Mouse (Mus musculus) lung, adult 18-20 months (tissue): Measurements from ENCODE around the gene Met.

Source experiments
- DNase-seq, 2 experiments: peaks; one replicate each; pipeline ENCODE4 v3.0.0; 2022; ENCODE audit warnings: mixed read lengths in 2 of 2

Met gene

DNA sequence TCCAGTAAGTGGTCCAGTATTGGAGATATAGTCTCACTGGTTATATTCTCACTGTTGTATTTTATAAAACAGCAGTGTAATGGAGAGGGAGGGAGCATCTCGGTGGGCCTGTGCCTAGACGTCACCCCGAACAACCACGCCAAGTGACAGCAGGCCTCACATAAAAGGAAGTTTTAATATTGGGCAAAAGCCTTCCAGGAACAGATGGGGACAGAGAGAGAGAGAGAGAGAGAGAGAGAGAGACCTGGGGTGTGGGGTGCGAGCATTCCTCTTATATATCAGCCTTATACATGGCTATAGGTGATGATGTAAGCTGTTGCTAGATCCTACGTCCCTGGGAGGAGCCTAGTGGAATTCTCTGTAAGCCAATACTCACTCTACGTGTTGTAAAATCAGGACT is 90.7 kb downstream of the Met start:
- DNase-seq, result no peak

DNA sequence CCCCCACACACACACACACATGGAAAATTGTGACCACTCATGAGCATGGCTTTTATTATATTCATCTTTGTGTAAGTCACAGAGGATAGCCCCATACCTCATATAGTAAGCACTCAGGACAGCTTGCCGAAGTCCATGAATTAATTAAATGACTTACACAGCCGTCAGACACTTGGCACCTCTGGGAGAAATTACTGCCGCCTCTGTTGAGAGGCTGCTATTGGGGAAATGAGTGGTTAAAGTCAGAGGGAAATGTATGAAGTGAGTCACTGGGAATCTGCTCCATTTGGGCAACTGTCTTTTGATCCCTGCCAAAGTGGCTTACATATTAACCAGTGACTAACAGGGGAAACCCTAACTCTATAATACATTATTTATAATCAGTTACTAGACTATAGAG is 91.2 kb downstream of the Met start:
- DNase-seq, result no peak

DNA sequence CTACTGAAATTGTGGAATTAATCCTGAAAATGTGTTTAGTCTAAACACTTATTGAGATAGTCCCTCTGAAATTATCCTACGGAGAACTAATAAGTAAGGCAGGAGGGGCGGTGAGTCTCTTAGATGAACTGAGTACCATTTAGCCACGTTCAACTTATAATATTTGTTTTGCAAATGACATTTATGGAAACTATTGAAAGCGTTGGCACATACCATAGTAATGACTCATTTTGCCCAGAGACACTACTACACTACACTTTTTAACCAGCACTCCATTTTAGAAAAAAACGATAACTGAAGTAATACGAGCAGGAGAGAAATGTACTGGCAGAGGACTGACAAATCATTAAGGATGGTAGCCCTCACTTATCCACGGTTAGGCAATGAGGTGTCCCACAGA is 92.1 kb downstream of the Met start:
- no peak for DNase-seq

DNA sequence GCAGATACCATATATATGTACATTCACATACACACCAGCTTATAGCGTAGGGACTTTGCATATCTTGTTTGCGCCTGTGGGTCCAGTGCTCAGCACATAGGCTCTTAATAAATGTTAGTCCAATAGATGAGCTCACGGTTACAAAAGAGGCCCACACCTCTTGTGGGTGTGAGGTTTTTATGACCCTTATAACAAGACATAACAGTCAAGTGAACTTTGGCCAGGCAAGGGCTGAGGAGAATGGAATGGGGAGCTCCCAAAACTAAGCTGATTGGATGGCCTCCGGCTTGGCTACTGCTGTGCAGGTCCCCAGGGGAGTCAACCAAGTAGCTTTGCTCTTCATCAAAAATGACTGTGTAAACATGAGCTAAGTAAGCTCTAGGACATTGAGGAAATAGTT is 96.1 kb downstream of the Met start:
- DNase-seq, result peak in 1 of 2 experiments; percentile 17

DNA sequence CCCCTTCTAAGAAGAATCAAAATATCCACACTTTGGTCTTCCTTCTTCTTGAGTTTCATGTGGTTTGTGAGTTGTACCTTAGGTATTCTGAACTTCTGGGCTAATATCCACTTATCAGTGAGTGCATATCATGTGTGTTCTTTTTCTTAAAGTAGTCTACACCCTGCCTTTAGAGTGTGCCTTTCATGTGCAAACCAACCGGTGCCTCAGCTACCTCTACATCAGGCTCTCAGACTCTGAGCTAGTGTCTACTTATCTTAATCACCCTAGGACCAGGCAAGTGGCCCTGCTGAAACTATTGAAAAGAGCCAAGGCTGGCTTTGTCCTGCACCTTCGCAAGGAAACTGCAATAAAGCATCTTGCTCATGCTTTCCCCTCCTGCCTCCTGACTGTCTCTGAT is 97.7 kb downstream of the Met start:
- DNase-seq, result no peak

DNA sequence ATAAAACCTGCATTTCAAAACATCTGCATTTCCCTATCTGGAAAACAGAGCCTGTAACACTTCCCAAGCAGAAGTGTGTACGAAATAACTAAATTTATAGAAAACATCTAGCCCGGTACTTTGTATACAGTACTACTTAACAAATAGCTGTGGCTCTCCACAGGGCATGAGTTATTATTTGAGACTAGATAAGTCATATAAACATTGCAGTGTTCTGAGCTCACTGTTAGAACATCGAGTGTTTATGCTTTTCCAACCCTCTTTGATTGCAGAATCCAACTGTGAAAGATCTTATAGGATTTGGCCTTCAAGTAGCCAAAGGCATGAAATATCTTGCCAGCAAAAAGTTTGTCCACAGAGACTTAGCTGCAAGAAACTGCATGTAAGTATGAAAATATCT is 98.3 kb downstream of the Met start:
- no peak for DNase-seq

DNA sequence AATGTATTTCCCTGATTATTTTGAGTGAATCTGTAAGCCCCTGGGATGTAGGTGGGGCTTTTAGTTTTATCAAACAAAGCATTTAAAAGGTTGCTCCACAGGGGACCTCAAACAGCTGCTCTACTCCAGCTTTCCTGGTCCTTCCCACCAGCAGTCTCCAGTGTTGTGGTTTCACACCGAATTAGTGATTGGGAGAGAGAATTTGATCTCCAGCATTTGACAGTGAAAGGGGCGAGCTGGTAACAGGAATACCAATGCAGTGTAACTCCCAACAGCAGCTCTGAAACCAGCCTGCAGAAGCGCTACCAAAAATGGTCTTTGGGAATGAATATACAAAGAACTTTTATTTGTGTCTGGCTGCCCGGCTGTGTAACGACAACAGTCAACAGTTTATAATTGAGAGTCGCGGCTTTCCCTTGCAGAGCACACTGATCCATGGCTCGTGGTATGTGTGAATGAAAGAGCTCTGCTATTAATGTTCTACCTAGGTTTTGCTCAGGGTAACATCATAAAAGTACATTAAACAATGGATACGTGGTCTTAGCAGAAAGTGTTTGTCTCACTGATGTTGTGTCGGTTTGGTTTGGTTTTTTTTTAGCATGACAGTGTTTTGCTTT is 99.0 kb downstream of the Met start:
- DNase-seq, result no peak

DNA sequence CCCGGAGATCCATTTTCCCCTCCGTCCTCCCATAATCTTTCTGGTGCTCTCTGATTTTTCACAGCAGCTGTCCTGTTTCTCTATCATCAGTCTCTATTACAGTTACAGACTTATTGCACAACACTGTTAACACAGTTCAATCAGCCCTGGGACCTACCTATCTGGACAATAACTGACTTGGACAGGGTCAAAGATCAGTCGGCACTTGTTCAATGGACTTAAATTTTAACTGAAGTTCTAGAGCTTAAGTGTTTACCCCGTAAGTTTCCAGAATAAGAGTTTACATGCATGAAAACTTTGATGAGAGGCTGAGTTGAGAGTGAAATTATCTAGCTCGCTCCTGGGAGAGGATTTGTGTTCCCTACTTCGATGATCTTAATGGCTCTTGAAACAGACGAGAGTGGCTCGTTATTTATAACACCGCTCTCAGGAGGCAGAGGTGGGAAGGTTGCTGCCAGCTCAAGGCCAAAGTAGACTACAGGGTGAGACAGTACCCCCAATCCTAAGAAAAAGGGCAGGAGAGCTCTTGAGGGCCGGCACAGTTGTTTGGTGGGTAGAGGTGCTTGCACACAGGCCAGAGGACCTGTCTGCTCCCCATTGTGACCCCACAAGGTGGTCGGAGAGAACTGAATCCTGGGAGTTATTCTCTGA is 105.2 kb downstream of the Met start:
- peak in 1 of 2 experiments; percentile 28 for DNase-seq

DNA sequence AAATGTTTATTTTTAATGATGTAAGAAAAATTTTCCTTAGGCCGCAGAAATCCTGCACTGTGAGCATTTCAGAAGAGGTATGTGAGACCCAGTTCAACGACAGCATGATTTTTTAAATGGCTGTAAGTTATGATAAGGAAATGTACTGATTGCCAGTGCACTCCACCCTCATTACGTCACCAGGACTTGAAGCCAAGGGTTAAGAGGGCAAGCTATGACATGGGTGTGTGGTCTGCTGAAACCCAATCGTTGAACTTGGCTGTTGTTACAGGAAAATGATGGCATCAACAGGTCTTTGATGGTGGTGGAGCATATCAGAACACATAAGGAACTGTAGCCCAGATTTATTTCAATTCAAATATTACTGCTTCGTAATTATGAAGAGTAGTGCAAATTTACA is 109.6 kb downstream of the Met start:
- DNase-seq, result peak in 1 of 2 experiments; percentile 23

DNA sequence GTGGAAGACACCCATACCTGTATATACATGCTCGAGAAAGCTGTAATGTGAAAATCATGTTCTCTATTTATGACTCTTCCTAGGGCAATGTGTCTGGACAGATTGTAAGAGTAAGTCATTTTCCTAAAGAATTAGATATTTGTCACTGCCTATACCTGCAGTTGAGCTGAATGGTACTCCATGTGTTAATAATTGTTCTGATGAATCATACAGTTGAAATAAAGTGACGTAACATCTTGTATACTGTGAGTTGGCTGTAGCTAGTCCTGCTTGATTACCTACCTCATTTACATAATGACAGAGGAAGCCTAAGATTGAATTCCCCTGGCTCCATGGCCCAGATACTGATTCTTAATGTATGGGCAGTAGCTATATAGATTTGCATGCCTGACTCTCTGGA is 110.1 kb downstream of the Met start:
- no peak for DNase-seq

DNA sequence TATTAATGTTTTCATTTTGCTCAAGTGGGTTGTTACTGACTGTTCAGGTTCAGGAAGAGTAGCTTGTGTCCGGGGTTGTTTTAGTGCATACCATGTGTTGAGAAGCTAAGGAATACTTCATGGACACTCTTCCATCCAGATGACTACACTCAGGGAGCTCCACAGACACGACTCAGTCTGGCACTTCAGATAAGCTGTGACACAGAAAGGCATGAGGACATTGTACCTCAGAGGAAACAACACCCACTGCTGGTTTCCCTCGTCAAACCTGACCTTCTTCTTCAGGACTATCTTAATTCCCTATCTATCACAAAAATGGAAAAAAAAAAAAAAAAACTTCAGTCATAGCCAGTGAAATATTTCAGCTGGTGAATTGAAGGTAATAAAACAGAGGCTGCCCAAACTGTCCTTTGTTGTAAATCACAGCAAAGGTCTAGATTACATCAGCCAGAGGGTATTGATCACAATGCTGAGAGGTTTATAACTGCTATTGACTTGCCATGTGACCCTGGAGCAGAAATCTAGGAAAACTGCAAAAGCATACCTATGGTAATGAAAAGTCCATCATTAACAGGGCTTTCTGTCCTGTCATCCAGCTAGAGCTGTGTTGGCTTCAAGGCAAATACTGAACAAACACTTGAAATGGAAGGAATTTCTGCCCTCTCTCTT is 114.6 kb downstream of the Met start:
- no peak for DNase-seq

DNA sequence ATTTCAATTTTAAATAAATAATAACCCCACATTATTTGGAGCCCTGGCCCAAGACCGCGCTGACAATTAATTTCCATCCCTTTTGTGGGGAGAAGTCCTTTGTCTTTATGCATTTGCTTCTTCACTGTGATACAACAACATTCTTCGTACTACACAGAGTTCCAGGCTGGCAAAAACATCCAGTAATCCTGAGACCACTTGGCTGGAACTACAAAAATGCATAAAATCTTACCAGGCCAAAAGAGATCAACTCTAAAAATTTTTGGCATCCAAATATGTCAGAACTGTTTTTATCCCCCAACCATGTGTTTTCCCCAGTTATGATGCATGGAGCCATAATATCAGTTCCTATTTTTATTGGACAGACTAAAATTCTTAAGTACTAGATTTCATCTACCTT is 116.7 kb downstream of the Met start:
- DNase-seq, result no peak

DNA sequence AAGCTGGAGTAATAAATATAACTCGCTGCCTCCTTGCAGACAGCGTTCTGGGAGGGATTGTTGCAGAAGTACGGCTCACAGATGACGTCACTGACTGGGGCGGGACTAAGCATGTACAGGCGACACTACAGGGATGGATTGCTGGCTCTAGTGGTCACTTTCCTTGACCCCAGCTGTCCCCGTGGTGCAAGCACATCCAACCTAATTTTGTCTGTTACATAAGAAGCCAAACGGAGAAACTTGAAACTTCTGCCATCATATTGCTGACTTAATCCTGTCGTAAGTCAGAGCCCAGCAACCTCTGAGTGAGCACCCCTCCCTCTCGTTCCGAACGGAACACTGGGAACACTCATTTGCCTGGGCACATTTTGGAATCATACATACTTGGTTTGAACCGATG is 120.4 kb downstream of the Met start:
- peak; percentile 77 to 78 for DNase-seq

DNA sequence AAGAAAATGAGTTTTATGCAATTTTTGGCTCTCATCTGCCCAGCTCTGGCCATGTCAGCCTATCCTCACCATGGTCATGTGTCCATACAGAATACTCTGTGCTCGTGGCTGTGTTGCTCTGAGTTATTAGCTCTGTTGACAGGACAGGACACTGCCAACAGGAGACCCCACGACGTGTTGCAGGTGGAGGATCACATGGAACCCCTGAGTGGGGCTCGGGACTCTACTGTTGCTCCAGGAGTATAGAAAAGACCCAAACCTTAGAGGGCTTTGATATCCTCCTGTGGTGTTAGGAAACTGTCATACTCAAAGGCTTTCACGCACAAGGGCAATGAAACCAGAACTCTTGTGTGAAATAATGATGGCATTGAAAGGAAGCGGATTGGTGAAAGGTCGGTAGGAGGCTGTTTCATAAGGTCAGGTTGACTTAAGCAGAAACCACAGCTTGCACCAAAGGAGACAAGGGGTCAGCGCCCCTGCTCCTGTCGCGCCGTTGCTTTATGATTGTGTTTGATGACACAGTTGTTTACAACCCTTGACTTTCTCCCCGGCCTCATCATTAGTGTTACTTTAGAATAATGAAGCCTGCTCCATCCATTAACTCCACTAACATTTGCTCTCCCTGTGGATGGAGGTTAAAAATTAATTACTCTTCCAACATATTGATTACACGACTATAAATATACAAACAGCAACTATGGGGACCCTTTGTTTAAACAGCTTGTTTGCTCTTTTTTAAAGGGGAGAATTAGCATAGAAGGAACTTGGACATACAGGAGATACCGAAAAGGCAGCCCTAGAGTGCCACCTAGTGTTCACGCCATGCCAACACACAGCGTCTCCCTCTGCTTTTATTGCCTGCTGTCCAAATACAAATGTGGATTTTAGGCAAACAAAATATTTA is 125.7 kb downstream of the Met start:
- DNase-seq, result peak; percentile 70 to 72

DNA sequence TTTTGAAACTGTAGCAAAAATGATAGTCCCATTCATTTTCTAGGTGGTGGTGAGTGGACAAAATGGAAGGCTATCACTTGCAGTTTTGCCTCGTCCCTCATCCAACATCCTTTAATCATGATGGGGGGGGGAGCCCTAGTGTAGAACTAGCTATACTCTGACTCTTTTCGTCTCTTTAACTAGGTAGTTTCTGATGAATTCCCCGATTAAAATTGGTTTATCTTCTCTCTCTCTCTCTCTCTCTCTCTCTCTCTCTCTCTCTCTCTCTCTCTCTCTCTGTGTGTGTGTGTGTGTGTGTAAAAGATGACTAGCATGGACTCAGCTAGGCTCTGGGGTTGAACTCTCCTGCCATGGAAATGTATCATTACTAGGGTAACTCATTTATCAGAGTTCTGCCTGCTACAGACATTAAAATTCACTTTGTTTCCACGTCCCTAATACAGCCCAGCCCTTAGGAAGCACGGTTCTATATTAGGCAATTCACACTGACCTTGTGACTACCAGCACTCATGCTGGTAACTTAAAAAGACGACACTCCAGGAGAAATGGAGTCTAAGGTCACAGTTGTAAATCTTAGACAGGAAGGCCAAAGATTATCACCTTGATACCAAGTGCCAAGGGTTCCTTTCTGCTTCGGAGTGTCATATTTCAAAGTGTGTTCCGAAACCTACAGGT is 126.5 kb downstream of the Met start:
- DNase-seq, result no peak

DNA sequence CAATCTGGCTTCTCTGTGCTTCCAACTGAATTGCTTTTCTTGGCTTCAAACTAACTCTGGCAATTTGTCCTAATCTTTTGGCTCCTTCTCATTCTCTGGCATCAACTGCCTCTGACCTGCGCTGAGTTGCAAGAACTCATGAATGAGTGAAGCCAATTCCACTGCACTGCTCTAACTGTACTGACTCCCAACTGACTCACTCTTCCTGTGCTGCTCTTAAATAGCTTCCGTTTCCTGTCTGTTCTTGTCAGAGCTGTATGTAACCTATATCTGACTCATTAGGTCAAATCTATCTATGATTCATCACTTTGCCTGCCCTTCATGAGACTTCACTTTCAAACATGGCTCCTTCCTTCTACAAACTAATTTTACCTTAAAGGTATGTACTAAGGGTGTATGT is 130.4 kb downstream of the Met start:
- no peak for DNase-seq

DNA sequence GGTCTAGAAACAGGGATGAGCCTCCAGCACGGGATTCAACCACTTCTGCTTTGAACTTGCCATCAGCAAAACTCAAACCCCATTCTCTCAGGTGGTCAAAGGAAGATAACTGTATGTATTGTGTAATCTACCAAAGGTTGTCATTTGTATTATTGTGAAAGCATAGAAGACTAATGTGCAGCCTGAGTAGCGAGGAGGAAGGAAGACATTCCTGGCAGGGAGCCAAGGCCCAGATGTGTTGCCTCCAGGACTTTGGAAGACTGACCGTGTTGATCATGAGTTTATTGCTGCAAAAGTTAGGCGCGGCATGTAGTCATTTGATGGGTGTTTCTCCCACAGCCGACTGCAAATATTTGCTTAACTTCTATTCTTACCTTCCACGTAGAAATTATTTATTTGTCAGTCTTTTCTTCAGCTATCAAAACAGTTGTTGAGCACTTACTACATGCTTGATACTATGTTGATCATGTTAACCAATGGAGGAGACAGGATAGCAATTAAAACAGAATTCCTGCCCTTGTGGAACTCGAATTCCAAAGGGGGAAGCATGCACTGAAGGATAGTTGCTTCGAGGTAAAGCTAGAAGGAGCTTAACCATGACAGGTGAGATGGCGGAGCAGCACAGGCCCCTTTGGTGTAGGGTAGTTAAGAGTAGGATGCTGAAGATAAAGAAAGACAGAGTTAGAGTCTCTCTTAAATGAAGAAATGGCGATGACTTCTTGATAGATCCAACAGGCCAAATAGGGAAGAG is 132.3 kb downstream of the Met start:
- DNase-seq, result peak; percentile 19 to 24

DNA sequence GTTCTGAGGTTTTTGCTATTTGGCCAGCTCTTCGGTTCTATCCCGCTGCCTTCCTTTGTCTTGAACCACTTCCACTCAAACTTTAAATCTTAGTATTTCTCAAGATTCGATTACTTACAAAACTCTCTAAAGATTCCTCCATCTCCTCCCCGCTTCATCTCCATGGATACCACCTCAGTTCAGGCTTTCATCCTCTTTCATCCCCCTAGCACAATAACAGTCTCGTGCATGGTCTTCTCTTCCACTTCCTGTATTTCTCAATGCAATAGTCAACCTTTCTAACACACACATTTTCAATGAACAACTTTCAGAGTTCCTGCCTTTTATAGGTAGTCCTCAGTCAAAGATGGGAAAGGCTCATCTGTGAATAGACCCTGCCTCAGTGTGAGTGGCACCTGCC is 135.8 kb downstream of the Met start:
- DNase-seq, result no peak

DNA sequence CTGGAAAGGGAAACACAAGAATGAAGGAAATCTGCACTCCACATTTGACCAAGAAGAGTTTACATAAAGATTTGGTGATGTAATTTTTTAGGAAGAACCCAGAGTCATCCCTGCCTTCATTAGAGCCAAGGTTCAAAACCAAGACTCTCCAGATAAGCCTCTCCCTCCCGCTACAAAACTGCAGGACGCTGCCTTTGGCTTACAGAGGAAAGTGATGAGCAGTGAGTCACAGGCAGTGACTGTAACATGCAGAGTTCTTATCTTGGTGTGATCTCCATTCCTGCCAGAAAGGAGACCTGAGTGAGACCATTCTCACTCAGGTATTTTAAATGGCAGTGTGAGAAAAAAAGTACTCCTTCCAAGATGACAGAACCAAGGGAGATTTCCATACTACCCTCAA is 137.9 kb downstream of the Met start:
- no peak for DNase-seq

DNA sequence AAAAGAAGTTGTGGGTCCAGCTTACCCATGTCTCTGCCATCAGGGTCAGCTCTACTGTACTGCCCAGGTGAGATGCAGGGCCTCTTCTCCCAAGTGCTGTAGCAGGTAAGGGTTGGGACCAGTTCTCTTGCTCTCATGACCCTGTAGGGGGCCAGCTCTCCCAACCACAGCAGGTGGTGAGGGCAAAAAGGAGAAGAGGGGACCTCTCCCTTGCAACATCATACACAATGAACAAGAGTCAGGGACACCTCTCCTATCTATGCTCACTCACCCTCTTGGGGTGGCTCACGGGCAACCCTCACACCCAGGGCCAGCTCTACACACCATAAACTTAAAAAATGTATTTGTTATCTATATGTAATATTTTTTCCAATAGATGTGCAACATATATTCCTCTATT is 143.3 kb downstream of the Met start:
- no peak for DNase-seq

DNA sequence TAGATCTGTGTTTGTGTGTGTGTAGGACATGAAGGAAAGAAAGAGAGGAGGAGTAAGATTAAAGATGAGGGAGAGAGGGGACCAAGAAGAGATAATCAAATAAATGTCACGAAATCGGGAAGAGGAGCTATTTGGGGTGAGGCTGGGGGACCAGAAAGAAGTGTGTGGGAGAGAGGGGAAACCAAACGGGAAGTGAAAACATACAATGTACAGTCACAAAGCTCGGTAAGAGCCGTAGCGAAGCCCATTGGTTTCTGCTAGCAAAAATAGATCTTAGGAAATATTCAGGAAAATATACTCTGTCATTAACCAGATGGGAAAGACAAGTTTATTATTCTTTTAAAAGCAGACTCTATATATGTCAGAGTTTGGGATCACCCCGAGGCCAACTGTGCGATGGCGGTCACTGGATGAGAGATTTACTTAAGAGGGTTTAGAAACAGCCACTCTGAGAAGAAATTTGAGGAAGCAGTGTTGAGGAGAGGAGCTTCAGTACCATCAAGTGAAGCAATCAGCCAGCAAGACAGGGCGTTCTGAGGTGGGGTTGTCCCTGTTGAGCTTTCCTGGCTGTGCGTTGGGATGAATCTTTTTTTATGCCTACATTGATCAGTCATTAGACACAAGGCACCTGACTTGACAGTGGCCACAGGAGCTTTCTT is 147.9 kb downstream of the Met start:
- no peak for DNase-seq

DNA sequence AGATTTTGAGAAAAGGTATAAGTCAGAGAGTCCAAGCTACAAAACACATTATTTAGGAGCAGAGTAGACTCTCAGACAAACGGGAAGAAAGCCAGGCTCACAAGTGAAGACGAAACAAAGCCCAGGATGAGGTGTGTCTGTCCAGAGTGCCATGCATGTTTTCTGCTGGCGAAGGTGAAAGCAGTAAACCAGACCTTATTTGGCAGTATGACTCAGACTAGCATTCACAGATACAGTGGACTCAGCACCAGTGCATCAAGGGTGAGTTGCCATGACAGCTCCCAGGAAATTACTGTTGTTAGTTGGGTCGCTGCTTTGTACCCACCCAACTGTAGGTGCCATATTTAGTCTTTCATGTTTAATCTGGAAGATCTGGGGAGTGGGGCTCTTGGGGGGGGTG is 149.1 kb downstream of the Met start:
- DNase-seq, result no peak
